Mouse (Mus musculus): ENCODE measurements around the gene Rasl10a. TPM values are rescaled to one million over a fixed set of nuclear protein-coding genes. Genes with fewer than 3 reads are reported as not detected.
A peak's percentile ranks its signal among the peaks of the same experiment; 100 is the strongest.

The Rasl10a gene
- polyA plus RNA-seq, 1 experiment from 2014 or later, result 3.8 TPM

DNA sequence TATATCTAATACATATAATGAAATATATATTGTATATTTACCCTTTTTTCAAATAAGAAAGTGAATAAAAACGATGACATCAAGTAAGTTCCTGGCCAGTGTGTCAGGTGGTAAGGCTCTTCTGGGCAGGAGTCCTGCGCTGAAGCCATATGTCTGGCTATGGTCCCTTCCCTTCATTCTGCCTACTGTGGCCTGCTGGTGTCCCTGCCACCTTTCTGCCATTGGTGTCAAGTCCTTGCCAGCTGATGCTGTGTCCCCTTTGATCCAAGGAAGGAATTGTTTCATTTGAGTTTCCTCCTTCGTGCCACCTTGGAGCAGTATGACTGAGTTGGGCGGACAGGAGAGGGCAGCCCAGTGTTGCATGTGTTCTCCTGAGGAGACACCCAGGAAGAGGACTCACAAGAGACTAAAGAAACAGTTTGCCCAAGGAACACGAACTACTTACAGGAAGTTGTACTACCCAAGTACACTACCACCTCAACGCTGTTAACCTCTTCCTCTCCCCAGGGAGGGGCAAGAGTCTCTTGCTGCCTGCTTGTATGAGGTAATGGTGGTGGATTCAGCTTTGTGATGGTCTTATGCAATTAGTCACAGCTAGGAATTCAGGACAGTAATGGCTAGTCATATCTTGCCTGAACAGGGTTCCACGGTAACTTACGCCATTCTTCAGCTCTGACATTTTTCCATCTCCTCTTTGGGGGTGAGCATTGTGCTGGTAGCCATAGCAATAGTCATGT, 15.1 kb upstream of the Rasl10a start:
- Histone ChIP-seq H3K9me3 (ENCODE audit: control insufficient read depth, low read length) (no peaks in the 10 kb centered on the region), H3K4me1 (ENCODE audit: control insufficient read depth, insufficient read depth, low read length) (no peaks in the 10 kb centered on the region), H3K9ac (ENCODE audit: low read depth, low read length) (no peak overlapping the region), H3K4me2 (ENCODE audit: low read depth, low read length) (no peak overlapping the region), H3K36me3 (ENCODE audit: control insufficient read depth, insufficient read depth, low read length) (peaks cover 35% of the 10 kb centered on the region), H3K27me3 (replicated peaks; ENCODE audit: control insufficient read depth, insufficient read depth, low read length) (no peaks in the 10 kb centered on the region), H3K27ac (replicated peaks; ENCODE audit: low read depth, low read length) (no peak overlapping the region), H3K4me3 (ENCODE audit: low read depth, low read length) (no peak overlapping the region)
- DNase-seq (ENCODE audit: low spot score) (no peak), ATAC-seq (ENCODE audit: low read depth) (no peak)
- WGBS, result 81% methylated on average over 8 of the region's 8 CpGs

DNA sequence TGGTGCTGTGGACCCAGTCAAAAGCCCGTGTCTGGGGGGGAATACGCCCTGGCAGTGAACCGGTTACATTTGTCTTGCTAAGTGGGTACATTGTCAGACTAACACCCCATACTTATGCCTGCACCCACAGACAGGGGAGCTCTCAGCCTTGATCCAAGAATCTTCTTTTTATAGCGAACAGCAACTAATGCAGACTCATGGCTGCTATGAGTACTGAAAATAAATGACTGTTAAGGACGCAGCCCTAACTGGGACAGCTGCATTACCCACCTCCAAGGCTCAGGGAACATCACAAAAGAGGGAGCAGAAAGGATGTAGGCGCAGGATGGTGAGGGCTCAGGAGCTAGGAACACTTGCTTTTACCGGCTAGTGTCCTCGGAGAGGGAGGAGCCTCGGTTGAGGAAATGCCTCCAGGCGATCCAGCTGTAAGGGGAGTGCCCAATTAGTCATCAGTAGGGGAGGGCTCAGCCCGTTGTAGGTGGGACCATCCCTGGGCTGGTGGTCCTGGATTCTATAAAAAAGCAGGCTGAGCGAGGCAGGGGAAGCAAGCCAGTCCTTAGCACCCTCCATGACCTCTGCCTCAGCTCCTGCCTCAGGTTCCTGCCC, 11.5 kb upstream of the Rasl10a start:
- H3K4me3 ChIP-seq (ENCODE audit: low read depth, low read length), result no peak overlapping the region
- no peaks in the 10 kb centered on the region for H3K9me3 ChIP-seq (ENCODE audit: control insufficient read depth, low read length)
- peaks cover 8% of the 10 kb centered on the region; the same call in 1 of the 2 replicates for H3K36me3 ChIP-seq (ENCODE audit: control insufficient read depth, insufficient read depth, low read length)
- no peaks in the 10 kb centered on the region for H3K27me3 ChIP-seq (replicated peaks; ENCODE audit: control insufficient read depth, insufficient read depth, low read length)
- H3K4me1 ChIP-seq (ENCODE audit: control insufficient read depth, insufficient read depth, low read length), result no peaks in the 10 kb centered on the region
- DNase-seq (ENCODE audit: low spot score) (no peak), ATAC-seq (ENCODE audit: low read depth) (no peak)
- no peak overlapping the region for H3K9ac ChIP-seq (ENCODE audit: low read depth, low read length)
- H3K4me2 ChIP-seq (ENCODE audit: low read depth, low read length), result no peak overlapping the region
- H3K27ac ChIP-seq (replicated peaks; ENCODE audit: low read depth, low read length), result no peak overlapping the region
- 36% methylated on average over 12 of the region's 12 CpGs for WGBS

DNA sequence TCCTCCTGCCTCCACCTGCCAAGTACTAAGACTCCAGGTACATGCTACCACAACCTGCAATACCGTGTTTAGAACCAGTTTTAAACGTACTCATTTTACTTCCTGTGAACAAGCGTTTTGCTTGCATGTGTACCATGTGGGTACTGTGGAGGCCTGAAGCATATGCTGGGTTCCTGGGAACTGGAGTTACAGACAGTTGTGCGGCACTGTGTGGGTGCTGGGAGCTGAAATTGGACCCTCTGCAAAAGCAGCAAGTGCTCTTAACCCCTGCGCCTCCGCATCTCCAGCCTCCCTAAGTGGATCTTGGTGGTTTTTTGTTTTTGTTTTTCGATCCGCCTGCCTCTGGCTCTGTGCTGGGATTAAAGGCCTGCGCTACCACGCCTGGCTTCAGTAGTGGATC, 6.3 kb upstream of the Rasl10a start:
- no peak overlapping the region for H3K4me3 ChIP-seq (ENCODE audit: low read depth, low read length)
- H3K9ac ChIP-seq (ENCODE audit: low read depth, low read length), result no peak overlapping the region
- ATAC-seq (ENCODE audit: low read depth) (no peak), DNase-seq (ENCODE audit: low spot score) (no peak)
- H3K27ac ChIP-seq (replicated peaks; ENCODE audit: low read depth, low read length), result no peak overlapping the region
- H3K4me1 ChIP-seq (ENCODE audit: control insufficient read depth, insufficient read depth, low read length), result no peaks in the 10 kb centered on the region
- no peaks in the 10 kb centered on the region for H3K9me3 ChIP-seq (ENCODE audit: control insufficient read depth, low read length)
- 60% methylated on average over 10 of the region's 10 CpGs for WGBS
- peaks cover 14% of the 10 kb centered on the region for H3K27me3 ChIP-seq (replicated peaks; ENCODE audit: control insufficient read depth, insufficient read depth, low read length)
- no peak overlapping the region for H3K4me2 ChIP-seq (ENCODE audit: low read depth, low read length)
- H3K36me3 ChIP-seq (ENCODE audit: control insufficient read depth, insufficient read depth, low read length), result no peaks in the 10 kb centered on the region

DNA sequence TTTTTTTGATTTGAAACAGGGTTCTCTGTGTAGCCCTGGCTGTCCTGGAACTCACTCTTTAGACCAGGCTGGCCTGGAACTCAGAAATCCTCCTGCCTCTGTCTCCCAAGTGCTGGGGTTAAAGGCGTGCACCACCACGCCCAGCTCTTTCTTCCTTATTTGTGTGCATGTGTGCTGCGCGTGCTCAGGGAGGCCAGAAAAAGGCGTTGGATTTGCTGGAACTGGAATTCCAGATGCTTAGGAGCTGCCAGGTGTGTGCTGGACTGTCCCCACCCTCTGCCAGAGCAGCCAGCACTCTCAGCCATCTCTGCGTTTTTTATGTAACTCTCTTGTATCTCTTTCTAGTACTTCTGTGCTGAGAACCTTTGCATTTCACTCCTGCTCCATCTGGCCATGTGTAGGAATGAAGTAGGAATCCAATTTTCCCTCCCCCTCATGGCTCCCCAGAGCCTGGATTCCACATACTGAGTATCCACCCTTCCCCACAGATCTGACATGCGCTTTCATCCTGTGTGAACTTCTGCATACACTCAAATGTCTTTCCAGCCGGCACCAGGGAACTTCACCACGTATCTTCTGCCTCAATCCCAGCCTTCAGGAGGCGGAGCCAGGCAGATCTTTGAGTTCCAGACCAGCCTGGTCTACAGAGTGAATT, 5.6 kb upstream of the Rasl10a start:
- Histone ChIP-seq H3K27ac (replicated peaks; ENCODE audit: low read depth, low read length) (no peak overlapping the region), H3K4me2 (ENCODE audit: low read depth, low read length) (no peak overlapping the region), H3K27me3 (replicated peaks; ENCODE audit: control insufficient read depth, insufficient read depth, low read length) (peaks cover 21% of the 10 kb centered on the region), H3K9ac (ENCODE audit: low read depth, low read length) (no peak overlapping the region), H3K4me3 (ENCODE audit: low read depth, low read length) (no peak overlapping the region), H3K36me3 (ENCODE audit: control insufficient read depth, insufficient read depth, low read length) (no peaks in the 10 kb centered on the region), H3K9me3 (ENCODE audit: control insufficient read depth, low read length) (no peaks in the 10 kb centered on the region), H3K4me1 (ENCODE audit: control insufficient read depth, insufficient read depth, low read length) (no peaks in the 10 kb centered on the region)
- no peak for ATAC-seq (ENCODE audit: low read depth)
- WGBS, result 67% methylated on average over 10 of the region's 10 CpGs
- DNase-seq (ENCODE audit: low spot score), result no peak

DNA sequence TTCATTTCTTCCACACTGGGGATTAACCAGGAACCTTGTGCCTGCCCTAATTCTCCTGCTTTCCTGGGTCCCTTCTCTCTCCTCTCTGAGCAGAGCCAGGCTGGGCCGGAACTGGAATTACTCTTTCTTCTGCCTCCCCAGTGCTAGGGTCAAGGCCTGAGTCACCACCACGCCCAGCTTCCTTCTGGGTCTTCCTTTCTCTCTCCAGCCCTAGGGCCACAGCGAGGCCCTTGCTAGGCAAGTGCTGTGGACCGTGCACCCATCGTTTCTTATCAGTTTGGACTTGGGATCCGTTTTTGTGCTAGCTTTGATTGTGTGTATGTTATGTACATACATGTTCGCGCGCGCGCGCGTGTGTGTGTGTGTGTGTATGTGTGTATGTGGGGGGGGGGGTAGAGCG, 3.8 kb upstream of the Rasl10a start:
- Histone ChIP-seq H3K36me3 (ENCODE audit: control insufficient read depth, insufficient read depth, low read length) (no peaks in the 10 kb centered on the region), H3K4me2 (ENCODE audit: low read depth, low read length) (no peak overlapping the region), H3K9ac (ENCODE audit: low read depth, low read length) (no peak overlapping the region), H3K9me3 (ENCODE audit: control insufficient read depth, low read length) (no peaks in the 10 kb centered on the region), H3K4me1 (ENCODE audit: control insufficient read depth, insufficient read depth, low read length) (0 out of 2 replicates have a peak, but pooled peaks cover 2% of the 10 kb centered on the region), H3K27ac (replicated peaks; ENCODE audit: low read depth, low read length) (no peak overlapping the region), H3K27me3 (replicated peaks; ENCODE audit: control insufficient read depth, insufficient read depth, low read length) (peaks cover 38% of the 10 kb centered on the region), H3K4me3 (ENCODE audit: low read depth, low read length) (no peak overlapping the region)
- no peak for ATAC-seq (ENCODE audit: low read depth)
- no peak for DNase-seq (ENCODE audit: low spot score)
- 91% methylated on average over 14 of the region's 14 CpGs for WGBS

DNA sequence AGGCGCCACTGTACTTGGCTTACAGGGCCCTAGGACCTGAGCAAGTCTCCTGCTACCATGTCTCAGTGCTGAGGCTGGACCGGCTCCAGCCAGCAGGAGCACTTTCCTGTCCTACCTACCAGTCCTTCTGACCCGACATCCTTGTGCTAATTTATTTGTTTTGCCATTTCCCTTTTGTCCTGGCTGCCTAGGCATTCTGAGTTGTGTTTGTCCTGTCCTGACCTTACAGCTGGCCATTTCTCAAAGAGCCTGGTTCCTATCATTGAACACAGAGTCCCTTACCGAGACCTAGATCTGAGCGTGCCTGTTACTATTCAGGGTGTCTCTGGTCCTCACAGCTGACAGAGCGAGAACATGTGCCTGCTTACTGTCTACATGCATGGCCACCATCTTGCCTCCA, 3.1 kb upstream of the Rasl10a start:
- no peaks in the 10 kb centered on the region for H3K9me3 ChIP-seq (ENCODE audit: control insufficient read depth, low read length)
- DNase-seq (ENCODE audit: low spot score), result no peak
- H3K27ac ChIP-seq (replicated peaks; ENCODE audit: low read depth, low read length), result no peak overlapping the region
- 0 out of 2 replicates have a peak, but pooled peaks cover 2% of the 10 kb centered on the region for H3K4me1 ChIP-seq (ENCODE audit: control insufficient read depth, insufficient read depth, low read length)
- H3K4me3 ChIP-seq (ENCODE audit: low read depth, low read length), result no peak overlapping the region
- H3K4me2 ChIP-seq (ENCODE audit: low read depth, low read length), result no peak overlapping the region
- WGBS, result 67% methylated on average over 6 of the region's 6 CpGs
- no peak overlapping the region for H3K9ac ChIP-seq (ENCODE audit: low read depth, low read length)
- no peak for ATAC-seq (ENCODE audit: low read depth)
- no peaks in the 10 kb centered on the region for H3K36me3 ChIP-seq (ENCODE audit: control insufficient read depth, insufficient read depth, low read length)
- peaks cover 45% of the 10 kb centered on the region for H3K27me3 ChIP-seq (replicated peaks; ENCODE audit: control insufficient read depth, insufficient read depth, low read length)

DNA sequence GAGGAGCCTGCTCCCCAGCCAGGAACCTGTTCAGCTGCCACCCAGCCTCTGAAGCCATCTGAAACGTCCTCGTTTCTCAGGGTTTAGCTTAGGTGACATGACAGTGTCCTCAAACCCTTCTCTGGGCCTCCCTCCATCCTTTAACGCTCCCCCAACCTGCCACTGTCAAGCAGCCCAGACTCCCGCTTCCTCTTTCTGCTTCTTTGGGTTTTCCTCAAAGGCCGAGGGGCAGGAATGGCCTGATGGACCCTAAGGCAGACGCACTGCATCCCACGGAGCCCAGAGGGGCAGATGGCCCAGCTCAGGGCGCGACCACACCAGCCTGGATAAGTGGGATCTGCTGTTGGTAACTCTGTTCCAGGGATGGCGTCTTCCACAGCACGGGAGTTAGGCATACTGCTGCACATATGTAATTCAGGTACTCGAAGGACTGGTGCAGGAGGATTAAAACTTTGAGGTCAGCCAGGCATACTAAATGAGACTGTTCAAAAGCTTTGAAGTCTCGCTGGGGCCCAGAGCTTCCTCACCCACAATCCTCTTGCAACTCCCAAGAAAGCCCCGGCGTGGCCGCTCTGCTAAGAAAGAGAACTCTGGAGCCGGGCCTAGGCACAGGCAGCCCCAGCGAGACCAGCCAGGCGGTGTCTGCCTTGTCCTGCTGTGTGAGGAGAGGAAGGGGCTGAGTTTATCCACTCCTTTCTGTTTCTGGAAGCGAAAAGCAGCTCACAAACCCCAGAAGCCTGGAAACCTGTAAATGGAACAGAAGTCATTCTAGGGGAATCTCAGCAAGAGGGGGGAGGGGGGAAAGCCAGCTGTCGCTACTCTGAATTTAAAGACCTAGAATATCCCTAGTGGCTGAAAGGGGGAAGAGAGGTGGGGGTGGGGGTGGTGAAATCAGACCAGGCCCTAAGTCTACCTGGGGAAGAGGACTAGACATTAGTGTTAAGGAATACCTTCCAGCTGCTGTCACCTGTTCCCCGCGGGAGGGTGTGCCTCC, 1.7 kb upstream of the Rasl10a start:
- WGBS, result 32% methylated on average over 23 of the region's 23 CpGs
- Histone ChIP-seq H3K4me1 (ENCODE audit: control insufficient read depth, insufficient read depth, low read length) (peaks cover 5% of the 10 kb centered on the region), H3K27me3 (replicated peaks; ENCODE audit: control insufficient read depth, insufficient read depth, low read length) (peaks cover 59% of the 10 kb centered on the region), H3K36me3 (ENCODE audit: control insufficient read depth, insufficient read depth, low read length) (peaks cover 9% of the 10 kb centered on the region; the same call in 1 of the 2 replicates), H3K4me2 (ENCODE audit: low read depth, low read length) (no peak overlapping the region), H3K27ac (replicated peaks; ENCODE audit: low read depth, low read length) (no peak overlapping the region), H3K9ac (ENCODE audit: low read depth, low read length) (0 out of 2 replicates have a peak overlapping the region, but pooled peaks have one; percentile 25), H3K9me3 (ENCODE audit: control insufficient read depth, low read length) (no peaks in the 10 kb centered on the region), H3K4me3 (ENCODE audit: low read depth, low read length) (no peak overlapping the region)
- ATAC-seq (ENCODE audit: low read depth) (no peak), DNase-seq (ENCODE audit: low spot score) (no peak)

DNA sequence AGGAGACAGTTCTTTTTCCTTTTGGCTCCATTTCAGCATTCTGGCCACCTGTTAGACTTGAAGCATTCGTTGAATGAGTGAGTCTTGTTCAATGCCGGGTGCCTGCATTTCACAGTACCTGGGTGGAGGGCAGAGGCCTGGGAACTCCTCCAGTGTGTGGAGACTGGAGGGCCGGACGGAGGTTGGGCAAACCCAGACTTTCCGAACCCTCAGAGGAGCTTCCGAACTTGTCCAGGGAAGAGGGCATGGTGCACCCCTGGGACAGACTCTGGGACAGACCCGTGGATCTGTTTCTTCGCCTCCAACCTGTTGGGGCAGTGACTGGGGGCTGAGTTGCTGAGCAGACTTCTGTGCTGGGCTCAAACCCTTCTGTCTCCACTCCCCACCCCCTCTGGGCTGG, 864 bp upstream of the Rasl10a start:
- DNase-seq (ENCODE audit: low spot score) (no peak), ATAC-seq (ENCODE audit: low read depth) (no peak)
- no peaks in the 10 kb centered on the region for H3K9me3 ChIP-seq (ENCODE audit: control insufficient read depth, low read length)
- H3K27ac ChIP-seq (replicated peaks; ENCODE audit: low read depth, low read length), result no peak overlapping the region
- WGBS, result 48% methylated on average over 8 of the region's 8 CpGs
- peaks cover 10% of the 10 kb centered on the region; the same call in 1 of the 2 replicates for H3K36me3 ChIP-seq (ENCODE audit: control insufficient read depth, insufficient read depth, low read length)
- H3K9ac ChIP-seq (ENCODE audit: low read depth, low read length), result no peak overlapping the region
- no peak overlapping the region for H3K4me3 ChIP-seq (ENCODE audit: low read depth, low read length)
- peaks cover 9% of the 10 kb centered on the region for H3K4me1 ChIP-seq (ENCODE audit: control insufficient read depth, insufficient read depth, low read length)
- no peak overlapping the region for H3K4me2 ChIP-seq (ENCODE audit: low read depth, low read length)
- peaks cover 67% of the 10 kb centered on the region for H3K27me3 ChIP-seq (replicated peaks; ENCODE audit: control insufficient read depth, insufficient read depth, low read length)
